In genomic region chr3:96593374-96593773, GRCm38 (mm10) we compare ENCODE assay signal across 9 mouse cellular contexts. TPM values are rescaled to one million over a fixed set of nuclear protein-coding genes. Genes with fewer than 3 reads are reported as not detected.
DNase-seq lines count a peak whose midpoint lies in the region; ATAC-seq and TF ChIP-seq lines count a peak whose summit lies in the region.
"Had no signal": no experiment of that assay in that cellular context is flagged by ENCODE, and none has a peak within 500 bp of the region (broad histone marks: within the 10 kb centered on the region; RNA-seq: fewer than 3 reads in every experiment).

No protein-coding gene starts in this region.

- peak overlapping the region; percentile 98 for H3K27ac ChIP-seq in gastrocnemius, adult 2 months
- H3K27ac ChIP-seq in heart, embryonic 15.5 days, result peak overlapping the region; percentile 92
- H3K27ac ChIP-seq in neural tube, embryonic 12.5 days, result 0 out of 2 replicates have a peak overlapping the region, but pooled peaks have one; percentile 21

- peak overlapping the region; percentile 95 for H3K4me3 ChIP-seq in gastrocnemius, adult 2 months
- peak overlapping the region; percentile 85 for H3K4me3 ChIP-seq in heart, embryonic 15.5 days
- H3K4me3 ChIP-seq in neural tube, embryonic 12.5 days, result peak overlapping the region; percentile 52

- no peaks in the 10 kb centered on the region for H3K27me3 ChIP-seq in heart, embryonic 15.5 days
- H3K27me3 ChIP-seq in neural tube, embryonic 12.5 days (replicated peaks), result peaks cover 20% of the 10 kb centered on the region

- peak overlapping the region; percentile 85 for H3K4me2 ChIP-seq in heart, embryonic 15.5 days
- H3K4me2 ChIP-seq in neural tube, embryonic 12.5 days (replicated peaks), result peak overlapping the region; percentile 84

- peak; percentile 58 for DNase-seq in gastrocnemius, adult 2 months
- no peak for DNase-seq in gastrocnemius, postnatal 36 days
- DNase-seq in c-Kit-positive CD71-positive TER-119-positive erythroid progenitor cells, embryonic 14.5 days (ENCODE audit: low spot score), result peak; percentile 25
- peak; percentile 26 for DNase-seq in liver
- DNase-seq in adrenal gland, adult 8-10 months, result no peak
- DNase-seq in urinary bladder, postnatal 36 days (ENCODE audit: low spot score in 2 of 2), result no peak

- no peak for ATAC-seq in heart, embryonic 15.5 days (replicated peaks; ENCODE audit: insufficient number of reproducible peaks, insufficient read depth, low FRiP score, low read depth)
- no peak; the same call in 1 of the 2 replicates for ATAC-seq in neural tube, embryonic 12.5 days (ENCODE audit: low FRiP score, low read depth)

- WGBS in heart, embryonic 15.5 days, result under 1% methylated on average over 10 of the region's 10 CpGs
- WGBS in neural tube, embryonic 12.5 days, result under 1% methylated on average over 10 of the region's 10 CpGs

- intact Hi-C loops in gastrocnemius, adult 2 months (cut with DNase I), result no loop called here
- intact Hi-C loops in gastrocnemius, postnatal 36 days (cut with DNase I), result no loop called here

- peak overlapping the region; percentile 88 for H3K9ac ChIP-seq in heart, embryonic 15.5 days
- H3K9ac ChIP-seq in neural tube, embryonic 12.5 days, result peak overlapping the region; percentile 54

- TF ChIP-seq CTCF in gastrocnemius, adult 2 months (IDR thresholded peaks at IDR 0.05), result no peak

- no peaks in the 10 kb centered on the region for H3K9me3 ChIP-seq in heart, embryonic 15.5 days (replicated peaks)
- no peaks in the 10 kb centered on the region for H3K9me3 ChIP-seq in neural tube, embryonic 12.5 days

- H3K36me3 ChIP-seq in heart, embryonic 15.5 days, result no peaks in the 10 kb centered on the region
- no peaks in the 10 kb centered on the region for H3K36me3 ChIP-seq in neural tube, embryonic 12.5 days

- H3K4me1 ChIP-seq in heart, embryonic 15.5 days (replicated peaks), result peaks cover 43% of the 10 kb centered on the region
- H3K4me1 ChIP-seq in neural tube, embryonic 12.5 days, result peaks cover 38% of the 10 kb centered on the region

RNA-seq across cellular contexts. Expression of gene Polr3gl, which starts 0.6 kb away (rescaled TPM):
- 10 to 100 TPM; 44.5 to 48.3 TPM for total RNA-seq in gastrocnemius, adult 2 months (2021)
- total RNA-seq in gastrocnemius, postnatal 36 days (2021), result 10 to 100 TPM; 36.7 to 41.4 TPM
- polyA plus RNA-seq in heart, embryonic 15.5 days (2015; fragmentation: Nextera tagmentation; extraction: Ambion mirVana), result 34.8 and 38.3 TPM in 2 replicates
- polyA plus RNA-seq in neural tube, embryonic 12.5 days (2016; fragmentation: Nextera tagmentation; extraction: Ambion mirVana), result 40.3 and 40.9 TPM in 2 replicates
- 10 to 100 TPM; 35.7 to 54.5 (median 40.0) TPM for total RNA-seq in adrenal gland, adult 8-10 months (2022)

RNA-seq across cellular contexts. Expression of gene Ankrd34a, which starts 3.1 kb away (rescaled TPM):
- under 1 TPM; 0.41 to 0.92 TPM for total RNA-seq in gastrocnemius, adult 2 months (2021)
- total RNA-seq in gastrocnemius, postnatal 36 days (2021), result under 1 TPM; 0.59 to 0.92 TPM
- 6.7 TPM in 2 replicates for polyA plus RNA-seq in heart, embryonic 15.5 days (2015; fragmentation: Nextera tagmentation; extraction: Ambion mirVana)
- 5.3 and 5.6 TPM in 2 replicates for polyA plus RNA-seq in neural tube, embryonic 12.5 days (2016; fragmentation: Nextera tagmentation; extraction: Ambion mirVana)
- total RNA-seq in adrenal gland, adult 8-10 months (2022), result 1 to 10 TPM; 1.1 to 2.3 (median 1.7) TPM
- total RNA-seq: neutrophil, adult 5-6 weeks had no signal

RNA-seq across cellular contexts. Expression of gene Lix1l, which starts 7.6 kb away (rescaled TPM):
- 1 to 10 TPM; 4.9 to 8.4 TPM for total RNA-seq in gastrocnemius, adult 2 months (2021)
- total RNA-seq in gastrocnemius, postnatal 36 days (2021), result 1 to 10 TPM; 5.5 to 6.3 TPM
- 5.3 and 5.5 TPM in 2 replicates for polyA plus RNA-seq in heart, embryonic 15.5 days (2015; fragmentation: Nextera tagmentation; extraction: Ambion mirVana)
- 6.7 and 7.2 TPM in 2 replicates for polyA plus RNA-seq in neural tube, embryonic 12.5 days (2016; fragmentation: Nextera tagmentation; extraction: Ambion mirVana)
- total RNA-seq in adrenal gland, adult 8-10 months (2022), result 10 to 100 TPM; 47.8 to 57.8 (median 54.5) TPM

RNA-seq across cellular contexts. Expression of gene Gm16253, which starts 16.6 kb away (rescaled TPM):
- 1 to 10 TPM in 1 of 2 experiments, not detected in 1; 1.1 TPM for total RNA-seq in gastrocnemius, adult 2 months (2021)
- total RNA-seq in gastrocnemius, postnatal 36 days (2021), result 1 to 10 TPM; 1.4 to 2.4 TPM
- 1.3 and 1.6 TPM in 2 replicates for polyA plus RNA-seq in heart, embryonic 15.5 days (2015; fragmentation: Nextera tagmentation; extraction: Ambion mirVana)
- 1.6 and 3.0 TPM in 2 replicates for polyA plus RNA-seq in neural tube, embryonic 12.5 days (2016; fragmentation: Nextera tagmentation; extraction: Ambion mirVana)
- not detected for total RNA-seq in adrenal gland, adult 8-10 months (2022)
- total RNA-seq: neutrophil, adult 5-6 weeks had no signal

RNA-seq across cellular contexts. Expression of gene Txnip, which starts 35.6 kb away (rescaled TPM):
- total RNA-seq in gastrocnemius, adult 2 months (2021), result 100 to 1,000 TPM; 541 to 557 TPM
- total RNA-seq in gastrocnemius, postnatal 36 days (2021), result 100 to 1,000 TPM; 572 to 620 TPM
- polyA plus RNA-seq in heart, embryonic 15.5 days (2015; fragmentation: Nextera tagmentation; extraction: Ambion mirVana), result 206 and 208 TPM in 2 replicates
- 51.4 and 57.5 TPM in 2 replicates for polyA plus RNA-seq in neural tube, embryonic 12.5 days (2016; fragmentation: Nextera tagmentation; extraction: Ambion mirVana)
- 100 to 1,000 TPM; 374 to 825 (median 652) TPM for total RNA-seq in adrenal gland, adult 8-10 months (2022)

Comparison
In these comparisons a context has a peak if more than half of its experiments do, and no peak if none do; other contexts are left out.
1. DNase-seq: peak in gastrocnemius, adult 2 months (single experiment), c-Kit-positive CD71-positive TER-119-positive erythroid progenitor cells, embryonic 14.5 days (single experiment) and liver (single experiment); none in gastrocnemius, postnatal 36 days (0 of 2), adrenal gland, adult 8-10 months (single experiment) and urinary bladder, postnatal 36 days (0 of 2).
2. H3K27ac ChIP-seq: peak in every context shown above with its lines; median percentile 98 in gastrocnemius, adult 2 months; 92 in heart, embryonic 15.5 days; 21 in neural tube, embryonic 12.5 days.
3. RNA of gene Lix1l, which starts 7.6 kb away (total RNA-seq): 47.8 to 57.8 TPM in adrenal gland, adult 8-10 months; 4.9 to 8.4 TPM in gastrocnemius, adult 2 months and 5.5 to 6.3 TPM in gastrocnemius, postnatal 36 days; every median in the first group is over 4 times any median in the second.
4. Peak in every context shown above with its lines, with median percentiles within 50 percentile points of each other: H3K4me3 ChIP-seq.